Mouse (Mus musculus): ENCODE data around the gene Slc5a3. TPM values are rescaled to one million over a fixed set of nuclear protein-coding genes. Genes with fewer than 3 reads are reported as not detected.
"Not testable (repeated sequence)": the region's sequence is repeated elsewhere in the genome, so short reads cannot be mapped to it uniquely, and the experiment has no call there.

The Slc5a3 gene
- polyA plus RNA-seq, 1 experiment from 2014 or later, result 10.2 TPM

GRCm38 (mm10) chr16:92064801-92065200 is 6.7 kb downstream of the Slc5a3 start:
- H3K4me3 ChIP-seq (replicated peaks), result no peak overlapping the region
- 0 out of 2 replicates have a peak, but pooled peaks cover 3% of the 10 kb centered on the region for H3K9me3 ChIP-seq
- peaks cover 28% of the 10 kb centered on the region for H3K4me1 ChIP-seq (replicated peaks)
- no peak overlapping the region for H3K9ac ChIP-seq (replicated peaks)
- H3K27ac ChIP-seq, result no peak overlapping the region
- WGBS, result 86% methylated on average over 2 of the region's 2 CpGs
- H3K36me3 ChIP-seq, result peaks cover 79% of the 10 kb centered on the region
- H3K4me2 ChIP-seq, result no peak overlapping the region
- no peaks in the 10 kb centered on the region for H3K27me3 ChIP-seq
- no peak for ATAC-seq (ENCODE audit: insufficient number of reproducible peaks, insufficient read depth, low FRiP score, low TSS enrichment, low read depth)

GRCm38 (mm10) chr16:92070338-92070737 is 12.2 kb downstream of the Slc5a3 start:
- Histone ChIP-seq H3K4me1 (replicated peaks) (peaks cover 18% of the 10 kb centered on the region; the same call in 1 of the 2 replicates), H3K27me3 (no peaks in the 10 kb centered on the region), H3K27ac (no peak overlapping the region), H3K36me3 (peaks cover 57% of the 10 kb centered on the region), H3K4me3 (replicated peaks) (no peak overlapping the region), H3K9me3 (no peaks in the 10 kb centered on the region), H3K9ac (replicated peaks) (no peak overlapping the region), H3K4me2 (no peak overlapping the region)
- 93% methylated on average over 8 of the region's 8 CpGs for WGBS
- ATAC-seq (ENCODE audit: insufficient number of reproducible peaks, insufficient read depth, low FRiP score, low TSS enrichment, low read depth), result no peak

DNA sequence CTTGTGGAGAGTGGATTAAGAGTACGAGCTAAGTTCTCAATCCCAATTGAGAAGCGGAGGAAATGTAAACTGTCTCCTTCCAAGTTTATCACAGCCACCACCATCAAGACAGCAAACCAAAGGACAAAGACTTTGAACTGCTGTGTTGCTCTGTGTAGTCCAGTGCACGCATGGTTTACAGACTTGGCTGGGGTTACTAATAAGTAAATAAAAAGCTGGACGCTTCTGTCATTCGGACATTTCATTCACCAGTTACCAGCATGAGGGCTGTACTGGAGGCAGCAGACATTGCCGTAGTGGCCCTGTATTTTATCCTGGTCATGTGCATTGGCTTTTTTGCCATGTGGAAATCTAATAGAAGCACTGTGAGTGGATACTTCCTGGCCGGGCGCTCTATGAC is 18.7 kb downstream of the Slc5a3 start:
- Histone ChIP-seq H3K27ac (no peak overlapping the region), H3K27me3 (no peaks in the 10 kb centered on the region), H3K9ac (replicated peaks) (no peak overlapping the region), H3K4me1 (replicated peaks) (no peaks in the 10 kb centered on the region), H3K36me3 (peaks cover 40% of the 10 kb centered on the region), H3K9me3 (no peaks in the 10 kb centered on the region), H3K4me3 (replicated peaks) (no peak overlapping the region), H3K4me2 (no peak overlapping the region)
- WGBS, result 94% methylated on average over 8 of the region's 8 CpGs
- ATAC-seq (ENCODE audit: insufficient number of reproducible peaks, insufficient read depth, low FRiP score, low TSS enrichment, low read depth), result no peak

- no peak for ATAC-seq (ENCODE audit: insufficient number of reproducible peaks, insufficient read depth, low FRiP score, low TSS enrichment, low read depth)
- peaks cover 24% of the 10 kb centered on the region for H3K36me3 ChIP-seq
- H3K27me3 ChIP-seq, result no peaks in the 10 kb centered on the region
- H3K27ac ChIP-seq, result no peak overlapping the region
- H3K9me3 ChIP-seq, result no peaks in the 10 kb centered on the region
- WGBS, result 83% methylated on average over 10 of the region's 10 CpGs
- H3K9ac ChIP-seq (replicated peaks), result no peak overlapping the region
- H3K4me1 ChIP-seq (replicated peaks), result peaks cover 15% of the 10 kb centered on the region
- no peak overlapping the region for H3K4me2 ChIP-seq
- H3K4me3 ChIP-seq (replicated peaks), result no peak overlapping the region
Observed at GRCm38 (mm10) chr16:92083771-92084453, 25.8 kb downstream of the Slc5a3 start.

- WGBS, result 54% methylated on average over 3 of the region's 3 CpGs
- Histone ChIP-seq H3K4me2 (no peak overlapping the region), H3K27me3 (no peaks in the 10 kb centered on the region; the same call in 1 of the 2 replicates), H3K27ac (no peak overlapping the region), H3K4me1 (replicated peaks) (peaks cover 22% of the 10 kb centered on the region), H3K9ac (replicated peaks) (no peak overlapping the region), H3K36me3 (no peaks in the 10 kb centered on the region), H3K4me3 (replicated peaks) (no peak overlapping the region), H3K9me3 (no peaks in the 10 kb centered on the region)
- ATAC-seq (ENCODE audit: insufficient number of reproducible peaks, insufficient read depth, low FRiP score, low TSS enrichment, low read depth), result no peak
Observed at GRCm38 (mm10) chr16:92089225-92089624, 31.1 kb downstream of the Slc5a3 start.

DNA sequence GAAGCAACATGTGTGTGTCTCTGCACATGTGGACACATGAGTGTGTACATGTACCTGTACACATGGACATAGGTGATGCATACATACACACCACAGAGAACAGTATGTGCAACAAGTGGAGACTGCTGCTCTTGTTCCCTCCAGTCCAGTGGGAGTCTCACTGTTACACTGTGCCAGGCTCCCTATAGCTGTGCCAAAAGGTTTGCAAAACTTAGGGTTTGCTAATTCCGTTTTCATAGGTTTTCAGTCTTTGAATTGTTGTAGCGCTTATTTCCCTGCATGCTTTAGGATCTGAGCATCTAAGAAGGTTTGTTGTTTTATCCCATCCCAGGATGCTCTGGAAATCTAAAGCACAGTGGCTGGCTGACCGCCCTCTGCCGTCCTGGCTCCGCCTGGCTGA is 33.8 kb downstream of the Slc5a3 start:
- H3K4me3 ChIP-seq (replicated peaks), result no peak overlapping the region
- H3K9me3 ChIP-seq, result no peaks in the 10 kb centered on the region
- H3K4me2 ChIP-seq, result no peak overlapping the region
- peaks cover 10% of the 10 kb centered on the region for H3K4me1 ChIP-seq (replicated peaks)
- H3K36me3 ChIP-seq, result peaks cover 3% of the 10 kb centered on the region; the same call in 1 of the 2 replicates
- H3K27ac ChIP-seq, result no peak overlapping the region
- WGBS, result 95% methylated on average over 5 of the region's 5 CpGs
- ATAC-seq (ENCODE audit: insufficient number of reproducible peaks, insufficient read depth, low FRiP score, low TSS enrichment, low read depth), result no peak
- H3K27me3 ChIP-seq, result peaks cover 15% of the 10 kb centered on the region
- no peak overlapping the region for H3K9ac ChIP-seq (replicated peaks)

- Histone ChIP-seq H3K4me3 (replicated peaks) (no peak overlapping the region), H3K27ac (peak overlapping the region; percentile 51), H3K9me3 (no peaks in the 10 kb centered on the region), H3K27me3 (peaks cover 29% of the 10 kb centered on the region), H3K9ac (replicated peaks) (no peak overlapping the region), H3K4me2 (no peak overlapping the region), H3K36me3 (peaks cover 18% of the 10 kb centered on the region), H3K4me1 (replicated peaks) (peaks cover 37% of the 10 kb centered on the region)
- WGBS, result 16% methylated on average over 10 of the region's 10 CpGs
- ATAC-seq (ENCODE audit: insufficient number of reproducible peaks, insufficient read depth, low FRiP score, low TSS enrichment, low read depth), result 0 out of 2 replicates have a peak, but pooled peaks have one; percentile 42
Observed at GRCm38 (mm10) chr16:92098351-92099051, 40.4 kb downstream of the Slc5a3 start.

DNA sequence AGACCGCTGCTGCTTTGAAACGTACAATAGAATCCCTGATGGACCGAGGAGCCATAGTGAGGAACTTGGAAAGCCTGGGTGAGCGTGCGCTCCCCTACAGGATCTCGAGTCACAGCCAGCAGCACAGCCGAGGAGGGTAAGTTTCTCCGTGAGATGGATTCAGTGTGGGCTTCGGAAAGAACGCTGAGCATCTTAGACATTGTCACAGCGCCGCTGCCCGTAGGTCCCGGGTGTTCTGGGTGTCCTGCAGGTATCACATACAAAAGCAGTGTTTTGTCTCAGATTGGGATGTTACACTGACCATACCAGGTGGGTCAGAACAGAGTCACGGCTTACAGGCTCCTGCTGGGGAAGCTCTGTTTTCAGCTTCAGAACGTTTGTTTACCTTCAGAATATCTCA is 41.5 kb downstream of the Slc5a3 start:
- Histone ChIP-seq H3K9me3 (no peaks in the 10 kb centered on the region), H3K4me3 (replicated peaks) (no peak overlapping the region), H3K4me2 (no peak overlapping the region), H3K36me3 (peaks cover 15% of the 10 kb centered on the region; the same call in 1 of the 2 replicates), H3K27ac (peak overlapping the region; percentile 4; the same call in 1 of the 2 replicates), H3K27me3 (peaks cover 26% of the 10 kb centered on the region), H3K9ac (replicated peaks) (no peak overlapping the region), H3K4me1 (replicated peaks) (peaks cover 39% of the 10 kb centered on the region)
- ATAC-seq (ENCODE audit: insufficient number of reproducible peaks, insufficient read depth, low FRiP score, low TSS enrichment, low read depth), result no peak
- WGBS, result 82% methylated on average over 16 of the region's 16 CpGs

DNA sequence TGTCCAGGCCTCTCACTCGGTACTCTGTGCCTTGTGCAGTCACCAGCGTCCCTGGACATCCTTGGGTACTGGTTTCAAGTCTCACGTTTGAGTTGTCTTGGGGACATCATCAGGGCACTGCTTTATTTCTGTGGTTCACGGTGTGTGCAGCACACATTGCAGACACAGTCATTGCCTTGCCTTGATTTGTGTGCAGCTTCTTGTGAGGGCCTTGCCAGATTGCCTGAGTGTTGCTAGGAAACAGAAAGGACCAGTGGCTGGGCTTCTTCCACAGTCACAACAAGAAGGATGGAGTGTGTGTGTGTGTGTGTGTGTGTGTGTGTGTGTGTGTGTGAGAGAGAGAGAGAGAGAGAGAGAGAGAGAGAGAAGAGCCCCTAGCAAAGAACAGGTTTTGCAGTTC is 42.0 kb downstream of the Slc5a3 start:
- ATAC-seq (ENCODE audit: insufficient number of reproducible peaks, insufficient read depth, low FRiP score, low TSS enrichment, low read depth), result no peak
- peaks cover 25% of the 10 kb centered on the region for H3K27me3 ChIP-seq
- H3K4me3 ChIP-seq (replicated peaks), result no peak overlapping the region
- H3K4me2 ChIP-seq, result no peak overlapping the region
- H3K9me3 ChIP-seq, result no peaks in the 10 kb centered on the region
- 71% methylated on average over 4 of the region's 4 CpGs for WGBS
- no peak overlapping the region for H3K27ac ChIP-seq
- peak overlapping the region; percentile 45; the same call in 1 of the 2 replicates for H3K9ac ChIP-seq (replicated peaks)
- H3K4me1 ChIP-seq (replicated peaks), result peaks cover 39% of the 10 kb centered on the region
- H3K36me3 ChIP-seq, result peaks cover 15% of the 10 kb centered on the region; the same call in 1 of the 2 replicates

DNA sequence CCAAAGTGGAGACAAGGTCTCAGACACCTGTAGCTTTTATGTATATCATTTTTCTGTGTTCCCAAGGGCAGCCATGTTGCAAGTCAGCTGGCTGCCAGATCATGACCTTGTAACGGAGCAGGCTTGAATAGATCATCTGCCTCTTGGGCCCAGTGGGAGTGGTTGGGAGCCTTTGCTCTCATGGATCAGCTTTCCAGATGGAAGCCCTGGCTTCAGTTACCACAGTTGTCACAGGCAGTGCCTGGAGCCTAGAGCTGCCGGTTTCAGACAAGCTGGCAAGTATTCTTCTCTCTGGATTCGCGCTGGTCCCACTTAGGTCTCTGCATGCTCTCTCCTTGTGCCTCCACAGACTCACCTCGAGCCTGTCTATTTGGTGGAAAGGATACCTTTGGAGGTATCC is 44.0 kb downstream of the Slc5a3 start:
- no peak overlapping the region for H3K4me3 ChIP-seq (replicated peaks)
- H3K36me3 ChIP-seq, result peaks cover 15% of the 10 kb centered on the region; the same call in 1 of the 2 replicates
- no peaks in the 10 kb centered on the region for H3K9me3 ChIP-seq
- no peak overlapping the region for H3K4me2 ChIP-seq
- no peak overlapping the region for H3K9ac ChIP-seq (replicated peaks)
- H3K27me3 ChIP-seq, result peaks cover 14% of the 10 kb centered on the region
- H3K27ac ChIP-seq, result no peak overlapping the region
- 85% methylated on average over 5 of the region's 5 CpGs for WGBS
- no peak for ATAC-seq (ENCODE audit: insufficient number of reproducible peaks, insufficient read depth, low FRiP score, low TSS enrichment, low read depth)
- H3K4me1 ChIP-seq (replicated peaks), result peaks cover 39% of the 10 kb centered on the region

DNA sequence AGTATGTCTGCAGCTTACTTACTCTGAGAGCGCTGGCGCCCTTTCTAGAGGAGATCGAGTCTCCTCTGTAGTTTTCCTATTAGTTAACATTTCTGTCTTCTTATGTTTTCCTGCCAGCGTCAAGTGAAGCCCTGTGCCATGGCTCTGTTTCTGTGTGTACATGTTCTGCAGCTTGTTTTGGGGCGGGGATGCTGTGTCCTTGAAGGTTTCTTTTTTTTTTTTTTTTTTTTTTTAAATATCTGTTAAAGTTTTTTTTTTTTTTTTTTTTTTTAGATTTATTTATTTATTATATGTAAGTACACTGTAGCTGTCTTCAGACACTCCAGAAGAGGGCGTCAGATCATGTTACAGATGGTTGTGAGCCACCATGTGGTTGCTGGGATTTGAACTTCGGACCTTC is 44.8 kb downstream of the Slc5a3 start:
- H3K27me3 ChIP-seq, result peaks cover 14% of the 10 kb centered on the region; the same call in 1 of the 2 replicates
- 91% methylated on average over 7 of the region's 7 CpGs for WGBS
- not testable (repeated sequence) for H3K27ac ChIP-seq; H3K4me2 ChIP-seq; H3K9me3 ChIP-seq; H3K4me3 ChIP-seq (replicated peaks); ATAC-seq (ENCODE audit: insufficient number of reproducible peaks, insufficient read depth, low FRiP score, low TSS enrichment, low read depth); H3K9ac ChIP-seq (replicated peaks)
- H3K36me3 ChIP-seq, result peaks cover 15% of the 10 kb centered on the region; the same call in 1 of the 2 replicates
- peaks cover 33% of the 10 kb centered on the region for H3K4me1 ChIP-seq (replicated peaks)

Data from limb, embryonic 12.5 days (tissue).